Mouse (Mus musculus) E14TG2a.4 (cell line): ENCODE data around the gene Coq2.

Experiments used
- CTCF ChIP-seq: conservative IDR thresholded peaks from 2 replicates; pipeline ENCODE4 v1.5.1; 2014; ENCODE audit warnings: low read length
- NANOG ChIP-seq: IDR thresholded peaks from 2 replicates; pipeline ENCODE4 v1.6.1; 2014; ENCODE audit warnings: borderline replicate concordance, low read length, mixed read lengths
- POU5F1 ChIP-seq: IDR thresholded peaks from 2 replicates; pipeline ENCODE4 v1.6.1; 2014; ENCODE audit warnings: low read length, borderline replicate concordance

DNA sequence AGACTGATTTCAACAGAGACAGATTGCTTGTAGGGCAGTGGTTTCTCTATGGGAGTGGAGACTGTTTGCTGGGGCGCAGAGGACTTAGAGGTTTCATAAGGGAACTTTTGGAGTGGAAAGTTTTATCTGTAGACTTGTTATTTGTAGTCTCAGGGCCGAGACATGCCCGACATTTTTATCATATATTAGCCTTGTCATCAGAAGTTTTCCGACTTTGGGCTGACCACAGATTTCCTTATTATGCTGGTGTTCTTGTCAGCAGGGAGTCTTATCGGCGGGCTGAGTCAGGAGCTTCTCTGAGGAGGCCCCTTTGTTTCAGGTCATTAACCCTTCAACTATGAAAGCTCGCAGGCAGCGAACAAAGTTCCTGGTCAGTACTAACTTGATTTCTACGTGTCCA, 67.1 kb downstream of the Coq2 start:
- TF ChIP-seq CTCF (no peak), POU5F1 (no peak), NANOG (no peak)
